Mouse (Mus musculus) kidney, embryonic 15.5 days (tissue): ENCODE results near the gene Gm7544. TPM values are rescaled to one million over a fixed set of nuclear protein-coding genes. Genes with fewer than 3 reads are reported as not detected.
A peak's percentile ranks its signal among the peaks of the same experiment; 100 is the strongest.
"Not testable (repeated sequence)": the region's sequence is repeated elsewhere in the genome, so short reads cannot be mapped to it uniquely, and the experiment has no call there.

ENCODE experiments used
- ATAC-seq: fragments of 200-750 bp; cut with Nextera tagmentation; replicated peaks from 2 replicates; pipeline ENCODE4 v1.8.0; 2017; ENCODE audit warnings: moderate TSS enrichment; ENCODE audit not compliant: low FRiP score
- H3K27ac ChIP-seq: fragments of 300-500 bp; sonication (generic); 2 replicates; pipeline ENCODE4 v1.5.1; 2015; ENCODE audit warnings: mild to moderate bottlenecking, inconsistent platforms
- H3K27me3 ChIP-seq: fragments of 300-500 bp; sonication (generic); 2 replicates; pipeline ENCODE4 v1.6.1; 2015; ENCODE audit warnings: inconsistent platforms
- H3K36me3 ChIP-seq: fragments of 300-500 bp; sonication (generic); 2 replicates; pipeline ENCODE4 v1.6.1; 2015; ENCODE audit warnings: inconsistent platforms
- H3K4me1 ChIP-seq: fragments of 300-500 bp; sonication (generic); 2 replicates; pipeline ENCODE4 v1.6.1; 2015; ENCODE audit warnings: inconsistent platforms
- H3K4me2 ChIP-seq: fragments of 300-500 bp; sonication (generic); 2 replicates; pipeline ENCODE4 v1.6.1; 2015; ENCODE audit warnings: moderate library complexity, mild to moderate bottlenecking, inconsistent platforms
- H3K4me3 ChIP-seq: fragments of 300-500 bp; sonication (generic); replicated peaks from 2 replicates; pipeline ENCODE4 v1.5.1; 2015; ENCODE audit warnings: mild to moderate bottlenecking, inconsistent platforms
- H3K9ac ChIP-seq: fragments of 300-500 bp; sonication (generic); 2 replicates; pipeline ENCODE4 v1.6.1; 2015; ENCODE audit warnings: mild to moderate bottlenecking, inconsistent platforms
- H3K9me3 ChIP-seq: fragments of 300-500 bp; sonication (generic); replicated peaks from 2 replicates; pipeline ENCODE4 v1.6.1; 2016; ENCODE audit warnings: inconsistent platforms
- WGBS: fragments of 180-500 bp; shearing (Covaris S2); methylation state at CpG from one replicate; pipeline ENCODE4 v1.1.7; 2015; ENCODE audit warnings: mixed read lengths; 5-methylcytosine and 5-hydroxymethylcytosine counted together
- polyA plus RNA-seq: library from polyadenylated mRNA; unstranded; fragments of >200 nt; fragmentation: Nextera tagmentation; extraction: Ambion mirVana; gene quantifications from 2 replicates; pipeline ENCODE4 v1.2.1, GENCODE M21; 2015

Gm7544 gene
- polyA plus RNA-seq, 1 experiment from 2014 or later, result not detected

- 53% methylated on average over 4 of the region's 4 CpGs for WGBS
- Histone ChIP-seq H3K27me3 (no peaks in the 10 kb centered on the region), H3K9me3 (no peaks in the 10 kb centered on the region), H3K4me2 (no peak overlapping the region), H3K4me1 (no peaks in the 10 kb centered on the region), H3K36me3 (no peaks in the 10 kb centered on the region), H3K9ac (no peak overlapping the region), H3K4me3 (no peak overlapping the region), H3K27ac (peak overlapping the region; percentile 54)
- ATAC-seq, result no peak
Observed at GRCm38 (mm10) chr1:82972046-82972445, 16.2 kb upstream of the Gm7544 start.

- Histone ChIP-seq H3K27ac (no peak overlapping the region), H3K9ac (no peak overlapping the region), H3K4me2 (no peak overlapping the region), H3K36me3 (no peaks in the 10 kb centered on the region), H3K27me3 (no peaks in the 10 kb centered on the region), H3K4me3 (no peak overlapping the region), H3K9me3 (no peaks in the 10 kb centered on the region), H3K4me1 (no peaks in the 10 kb centered on the region)
- 70% methylated on average over 3 of the region's 3 CpGs for WGBS
- no peak for ATAC-seq
Observed at GRCm38 (mm10) chr1:82966413-82966812, 10.6 kb upstream of the Gm7544 start.

- no peaks in the 10 kb centered on the region for H3K9me3 ChIP-seq
- no peak for ATAC-seq
- H3K4me2 ChIP-seq, result no peak within 1 kb of the TSS
- no peaks in the 10 kb centered on the region for H3K36me3 ChIP-seq
- H3K4me3 ChIP-seq, result no peak within 1 kb of the TSS
- WGBS, result 85% methylated on average over 11 of the region's 11 CpGs
- H3K9ac ChIP-seq, result no peak within 1 kb of the TSS
- no peaks in the 10 kb centered on the region for H3K4me1 ChIP-seq
- no peaks in the 10 kb centered on the region for H3K27me3 ChIP-seq
- H3K27ac ChIP-seq, result no peak within 1 kb of the TSS
Observed at GRCm38 (mm10) chr1:82959870-82960385, 4.1 kb upstream of the Gm7544 start, which contains the start of gene Gm47955. Gene Gm47955 (plus strand): TSS chr1:82960286.

GRCm38 (mm10) chr1:82948601-82949000 is 7.2 kb downstream of the Gm7544 start:
- WGBS, result 87% methylated on average over 2 of the region's 2 CpGs

GRCm38 (mm10) chr1:82946029-82946428 is 9.8 kb downstream of the Gm7544 start:
- H3K9me3 ChIP-seq, H3K4me1 ChIP-seq, H3K36me3 ChIP-seq, ATAC-seq, H3K27ac ChIP-seq, H3K4me2 ChIP-seq, H3K27me3 ChIP-seq, H3K9ac ChIP-seq, H3K4me3 ChIP-seq: not testable (repeated sequence)
- 100% methylated on average over 2 of the region's 2 CpGs for WGBS

More at GRCm38 (mm10) chr1:82948601-82949000, 7.2 kb downstream of the Gm7544 start:
- H3K9ac ChIP-seq, result no peak overlapping the region
- H3K4me2 ChIP-seq, result no peak overlapping the region
- H3K4me1 ChIP-seq, result no peaks in the 10 kb centered on the region
- no peaks in the 10 kb centered on the region for H3K36me3 ChIP-seq
- no peak overlapping the region for H3K27ac ChIP-seq
- no peaks in the 10 kb centered on the region for H3K9me3 ChIP-seq
- ATAC-seq, result no peak
- H3K4me3 ChIP-seq, result no peak overlapping the region
- no peaks in the 10 kb centered on the region for H3K27me3 ChIP-seq

- H3K27ac ChIP-seq, H3K4me3 ChIP-seq, H3K36me3 ChIP-seq, ATAC-seq, H3K9ac ChIP-seq, H3K4me2 ChIP-seq, H3K9me3 ChIP-seq, H3K4me1 ChIP-seq, H3K27me3 ChIP-seq: not testable (repeated sequence)
- no CpG with 5 or more reads among the region's 6 CpGs for WGBS
Observed at GRCm38 (mm10) chr1:82943295-82943694, 12.5 kb downstream of the Gm7544 start, which contains the start of gene A030003K21Rik. Gene A030003K21Rik (minus strand): TSS chr1:82943388.

- not testable (repeated sequence) for ATAC-seq, H3K27me3 ChIP-seq, H3K4me3 ChIP-seq, H3K36me3 ChIP-seq, H3K4me1 ChIP-seq, H3K9ac ChIP-seq, H3K9me3 ChIP-seq, H3K4me2 ChIP-seq, H3K27ac ChIP-seq
- WGBS, result 86% methylated on average over 2 of the region's 2 CpGs
Observed at GRCm38 (mm10) chr1:82942505-82942904, 13.3 kb downstream of the Gm7544 start.

GRCm38 (mm10) chr1:82938666-82939065 is 17.1 kb downstream of the Gm7544 start:
- H3K4me3 ChIP-seq, result no peak overlapping the region

GRCm38 (mm10) chr1:82931326-82931725 is 24.5 kb downstream of the Gm7544 start, which contains the start of gene Gm6217:
Gene Gm6217 (minus strand): TSS chr1:82931399.
- not testable (repeated sequence) for H3K27me3 ChIP-seq, H3K9me3 ChIP-seq, H3K36me3 ChIP-seq, H3K4me1 ChIP-seq, ATAC-seq, H3K9ac ChIP-seq, H3K27ac ChIP-seq, H3K4me2 ChIP-seq, H3K4me3 ChIP-seq
- WGBS, result no CpG with 5 or more reads among the region's 6 CpGs

More at GRCm38 (mm10) chr1:82938666-82939065, 17.1 kb downstream of the Gm7544 start:
- no peak overlapping the region for H3K9ac ChIP-seq
- WGBS, result 94% methylated on average over 5 of the region's 5 CpGs
- H3K4me2 ChIP-seq, result no peak overlapping the region
- H3K36me3 ChIP-seq, result no peaks in the 10 kb centered on the region
- no peak for ATAC-seq
- no peaks in the 10 kb centered on the region for H3K27me3 ChIP-seq
- no peaks in the 10 kb centered on the region; the same call in 1 of the 2 replicates for H3K9me3 ChIP-seq
- H3K27ac ChIP-seq, result no peak overlapping the region
- no peaks in the 10 kb centered on the region for H3K4me1 ChIP-seq

GRCm38 (mm10) chr1:82930558-82930957 is 25.3 kb downstream of the Gm7544 start:
- H3K9ac ChIP-seq, H3K27me3 ChIP-seq, H3K36me3 ChIP-seq, ATAC-seq, H3K4me2 ChIP-seq, H3K27ac ChIP-seq, H3K4me3 ChIP-seq, H3K9me3 ChIP-seq, H3K4me1 ChIP-seq: not testable (repeated sequence)
- 78% methylated on average over 3 of the region's 3 CpGs for WGBS

- Histone ChIP-seq H3K27me3 (no peaks in the 10 kb centered on the region), H3K4me3 (no peak within 1 kb of the TSS), H3K36me3 (no peaks in the 10 kb centered on the region), H3K4me1 (no peaks in the 10 kb centered on the region), H3K4me2 (no peak within 1 kb of the TSS), H3K9me3 (no peaks in the 10 kb centered on the region), H3K9ac (no peak within 1 kb of the TSS), H3K27ac (no peak within 1 kb of the TSS)
- 78% methylated on average over 6 of the region's 6 CpGs for WGBS
- ATAC-seq, result no peak
Observed at GRCm38 (mm10) chr1:82924650-82925049, 31.2 kb downstream of the Gm7544 start, which contains the start of gene A030014E15Rik. Gene A030014E15Rik (plus strand): TSS chr1:82924917.

- H3K27ac ChIP-seq, H3K36me3 ChIP-seq, H3K4me1 ChIP-seq, H3K27me3 ChIP-seq, ATAC-seq, H3K4me3 ChIP-seq, H3K9ac ChIP-seq, H3K9me3 ChIP-seq, H3K4me2 ChIP-seq: not testable (repeated sequence)
- 98% methylated on average over 5 of the region's 5 CpGs for WGBS
Observed at GRCm38 (mm10) chr1:82913434-82913833, 42.4 kb downstream of the Gm7544 start.

- no peak for ATAC-seq
- no peak within 1 kb of the TSS for H3K4me3 ChIP-seq
- no peak within 1 kb of the TSS for H3K4me2 ChIP-seq
- H3K9ac ChIP-seq, result no peak within 1 kb of the TSS
- no peaks in the 10 kb centered on the region for H3K9me3 ChIP-seq
- no peaks in the 10 kb centered on the region for H3K4me1 ChIP-seq
- no peaks in the 10 kb centered on the region for H3K36me3 ChIP-seq
- H3K27me3 ChIP-seq, result no peaks in the 10 kb centered on the region
- whole genome bisulfite sequencing, result 91% methylated on average over 3 of the region's 3 CpGs
- no peak within 1 kb of the TSS for H3K27ac ChIP-seq
Observed at GRCm38 (mm10) chr1:82913025-82913424, 42.8 kb downstream of the Gm7544 start, which contains the start of gene A030005L19Rik. Gene A030005L19Rik (plus strand): TSS chr1:82913325.
